Mouse (Mus musculus) limb, embryonic 10.5 days (tissue): ENCODE data around the gene Clstn1. TPM values are rescaled to one million over a fixed set of nuclear protein-coding genes. Genes with fewer than 3 reads are reported as not detected.

Source experiments
- DNase-seq: peaks from one replicate; pipeline ENCODE4 v3.0.0-alpha.2; 2017; ENCODE audit warnings: low spot score
- H3K27ac ChIP-seq: fragments of 300-500 bp; sonication (generic); 2 replicates; pipeline ENCODE4 v1.5.1; 2016; ENCODE audit warnings: mild to moderate bottlenecking
- H3K27me3 ChIP-seq: fragments of 300-500 bp; sonication (generic); 2 replicates; pipeline ENCODE4 v1.6.1; 2016; ENCODE audit warnings: low read depth, mild to moderate bottlenecking; ENCODE audit not compliant: poor library complexity, severe bottlenecking
- H3K36me3 ChIP-seq: fragments of 300-500 bp; sonication (generic); 2 replicates; pipeline ENCODE4 v1.6.1; 2016; ENCODE audit warnings: mild to moderate bottlenecking, moderate library complexity
- H3K4me1 ChIP-seq: fragments of 300-500 bp; sonication (generic); 2 replicates; pipeline ENCODE4 v1.6.1; 2016
- H3K4me3 ChIP-seq: fragments of 300-500 bp; sonication (generic); 2 replicates; pipeline ENCODE4 v1.5.1; 2016; ENCODE audit warnings: mild to moderate bottlenecking, moderate library complexity
- H3K9me3 ChIP-seq: fragments of 300-500 bp; sonication (generic); replicated peaks from 2 replicates; pipeline ENCODE4 v1.6.1; 2016; ENCODE audit warnings: mild to moderate bottlenecking
- WGBS: fragments of 180-500 bp; shearing (Covaris S2); methylation state at CpG from one replicate; pipeline ENCODE4 v1.1.7; 2016; 5-methylcytosine and 5-hydroxymethylcytosine counted together
- polyA plus RNA-seq: library from polyadenylated mRNA; unstranded; fragments of >200 nt; fragmentation: Nextera tagmentation; extraction: Ambion mirVana; gene quantifications from 2 replicates; pipeline ENCODE4 v1.2.1, GENCODE M21; 2016

Clstn1 gene
- 34.8 and 41.2 TPM in 2 replicates for polyA plus RNA-seq

- H3K27ac ChIP-seq = peak within 1 kb of the TSS; percentile 94
- peaks cover 80% of the 10 kb centered on the region for H3K27me3 ChIP-seq
- no peaks in the 10 kb centered on the region for H3K36me3 ChIP-seq
- WGBS = 3% methylated on average over 97 of the region's 103 CpGs
- peak; percentile 89 for DNase-seq
- peaks cover 26% of the 10 kb centered on the region for H3K4me1 ChIP-seq
- H3K4me3 ChIP-seq = peak within 1 kb of the TSS; percentile 94
- H3K9me3 ChIP-seq = no peaks in the 10 kb centered on the region
Measured at GRCm38 (mm10) chr4:149586044-149586782, at the start of gene Clstn1. TSS of gene Clstn1 (plus strand) at chr4:149586468.

- H3K9me3 ChIP-seq = no peaks in the 10 kb centered on the region
- no peak overlapping the region for H3K27ac ChIP-seq
- H3K4me1 ChIP-seq = peaks cover 28% of the 10 kb centered on the region
- peaks cover 39% of the 10 kb centered on the region for H3K36me3 ChIP-seq
- WGBS = 84% methylated on average over 8 of the region's 8 CpGs
- no peak for DNase-seq
- H3K27me3 ChIP-seq = no peaks in the 10 kb centered on the region
- no peak overlapping the region for H3K4me3 ChIP-seq
Measured at GRCm38 (mm10) chr4:149539441-149539840, 46.8 kb upstream of the Clstn1 start.

GRCm38 (mm10) chr4:149541935-149542334 lies 44.3 kb upstream of the Clstn1 start:
- no peak overlapping the region for H3K27ac ChIP-seq
- no peak for DNase-seq
- peaks cover 23% of the 10 kb centered on the region for H3K4me1 ChIP-seq
- H3K27me3 ChIP-seq = no peaks in the 10 kb centered on the region
- no peaks in the 10 kb centered on the region for H3K9me3 ChIP-seq
- 73% methylated on average over 5 of the region's 5 CpGs for WGBS
- no peak overlapping the region for H3K4me3 ChIP-seq
- H3K36me3 ChIP-seq = peaks cover 45% of the 10 kb centered on the region

- DNase-seq = no peak
- peaks cover 18% of the 10 kb centered on the region for H3K4me1 ChIP-seq
- no peaks in the 10 kb centered on the region for H3K9me3 ChIP-seq
- H3K27ac ChIP-seq = no peak overlapping the region
- no peaks in the 10 kb centered on the region for H3K27me3 ChIP-seq
- peaks cover 49% of the 10 kb centered on the region for H3K36me3 ChIP-seq
- no peak overlapping the region for H3K4me3 ChIP-seq
- whole genome bisulfite sequencing = 84% methylated on average over 12 of the region's 12 CpGs
Measured at GRCm38 (mm10) chr4:149542431-149542830, 43.8 kb upstream of the Clstn1 start.

- peak; percentile 87 for DNase-seq
- Histone ChIP-seq H3K4me3 (no peak overlapping the region), H3K27ac (no peak overlapping the region), H3K9me3 (no peaks in the 10 kb centered on the region), H3K36me3 (peaks cover 54% of the 10 kb centered on the region), H3K27me3 (no peaks in the 10 kb centered on the region), H3K4me1 (peaks cover 14% of the 10 kb centered on the region; the same call in 1 of the 2 replicates)
- WGBS = 59% methylated on average over 10 of the region's 10 CpGs
Measured at GRCm38 (mm10) chr4:149542927-149543553, 43.2 kb upstream of the Clstn1 start.

GRCm38 (mm10) chr4:149544892-149545291 lies 41.4 kb upstream of the Clstn1 start:
- Histone ChIP-seq H3K9me3 (no peaks in the 10 kb centered on the region), H3K27ac (no peak overlapping the region), H3K36me3 (peaks cover 64% of the 10 kb centered on the region), H3K27me3 (no peaks in the 10 kb centered on the region), H3K4me3 (no peak overlapping the region), H3K4me1 (0 out of 2 replicates have a peak, but pooled peaks cover 3% of the 10 kb centered on the region)
- WGBS = 91% methylated on average over 8 of the region's 8 CpGs
- no peak for DNase-seq

GRCm38 (mm10) chr4:149546797-149547444 lies 39.3 kb upstream of the Clstn1 start:
- Histone ChIP-seq H3K27ac (no peak overlapping the region), H3K4me1 (0 out of 2 replicates have a peak, but pooled peaks cover 3% of the 10 kb centered on the region), H3K27me3 (no peaks in the 10 kb centered on the region), H3K4me3 (no peak overlapping the region), H3K9me3 (no peaks in the 10 kb centered on the region), H3K36me3 (peaks cover 68% of the 10 kb centered on the region)
- WGBS = 84% methylated on average over 9 of the region's 9 CpGs
- DNase-seq = no peak

GRCm38 (mm10) chr4:149547523-149547922 lies 38.7 kb upstream of the Clstn1 start:
- H3K9me3 ChIP-seq = no peaks in the 10 kb centered on the region
- WGBS = 88% methylated on average over 6 of the region's 6 CpGs
- 0 out of 2 replicates have a peak, but pooled peaks cover 3% of the 10 kb centered on the region for H3K4me1 ChIP-seq
- H3K27me3 ChIP-seq = no peaks in the 10 kb centered on the region
- no peak overlapping the region for H3K4me3 ChIP-seq
- H3K36me3 ChIP-seq = peaks cover 71% of the 10 kb centered on the region
- DNase-seq = no peak
- no peak overlapping the region for H3K27ac ChIP-seq

- WGBS = 69% methylated on average over 9 of the region's 9 CpGs
- H3K36me3 ChIP-seq = peaks cover 74% of the 10 kb centered on the region
- H3K27ac ChIP-seq = no peak overlapping the region
- H3K9me3 ChIP-seq = no peaks in the 10 kb centered on the region
- H3K4me3 ChIP-seq = no peak overlapping the region
- H3K27me3 ChIP-seq = no peaks in the 10 kb centered on the region
- no peaks in the 10 kb centered on the region for H3K4me1 ChIP-seq
- DNase-seq = peak; percentile 66
Measured at GRCm38 (mm10) chr4:149549221-149549925, 36.9 kb upstream of the Clstn1 start.

- Histone ChIP-seq H3K4me3 (no peak overlapping the region), H3K27me3 (no peaks in the 10 kb centered on the region), H3K9me3 (no peaks in the 10 kb centered on the region), H3K4me1 (no peaks in the 10 kb centered on the region), H3K36me3 (peaks cover 69% of the 10 kb centered on the region), H3K27ac (no peak overlapping the region)
- no peak for DNase-seq
- whole genome bisulfite sequencing = 85% methylated on average over 5 of the region's 5 CpGs
Measured at GRCm38 (mm10) chr4:149550866-149551265, 35.4 kb upstream of the Clstn1 start.

GRCm38 (mm10) chr4:149551696-149552095 lies 34.6 kb upstream of the Clstn1 start:
- Histone ChIP-seq H3K36me3 (peaks cover 60% of the 10 kb centered on the region), H3K9me3 (no peaks in the 10 kb centered on the region), H3K4me1 (no peaks in the 10 kb centered on the region), H3K4me3 (no peak overlapping the region), H3K27me3 (no peaks in the 10 kb centered on the region), H3K27ac (no peak overlapping the region)
- DNase-seq = no peak
- 85% methylated on average over 5 of the region's 5 CpGs for WGBS

GRCm38 (mm10) chr4:149553834-149554233 lies 32.4 kb upstream of the Clstn1 start:
- no peak overlapping the region for H3K4me3 ChIP-seq
- no peaks in the 10 kb centered on the region for H3K27me3 ChIP-seq
- WGBS = 81% methylated on average over 7 of the region's 7 CpGs
- H3K4me1 ChIP-seq = no peaks in the 10 kb centered on the region
- no peak for DNase-seq
- no peak overlapping the region for H3K27ac ChIP-seq
- peaks cover 65% of the 10 kb centered on the region for H3K36me3 ChIP-seq
- no peaks in the 10 kb centered on the region for H3K9me3 ChIP-seq
